Mouse (Mus musculus) MEL (cell line): ENCODE measurements around the gene Cdh4. TPM values are rescaled to one million over a fixed set of nuclear protein-coding genes. Genes with fewer than 3 reads are reported as not detected.

Experiments used
- DNase-seq: peaks from one replicate; pipeline ENCODE4 v3.0.0; 2011; ENCODE audit warnings: low read depth, low spot score
- H3K27ac ChIP-seq: 2 replicates; pipeline ENCODE4 v1.5.1; 2012; ENCODE audit warnings: low read depth, mild to moderate bottlenecking, control low read depth, low read length, moderate library complexity; ENCODE audit not compliant: control insufficient read depth
- H3K27me3 ChIP-seq, 2 experiments: fragments of 150-350 bp in 1 of 2; sonication (generic) in 1 of 2; 2 replicates each; pipeline ENCODE4 v1.6.1; 2012; ENCODE audit warnings: low read length in 2 of 2, mild to moderate bottlenecking in 2 of 2, improper control_type of control experiment in 1 of 2, moderate library complexity in 1 of 2; ENCODE audit not compliant: insufficient read depth in 2 of 2, control insufficient read depth in 1 of 2
- H3K36me3 ChIP-seq, 2 experiments: 2 replicates each; pipeline ENCODE4 v1.6.1; 2012 to 2014; ENCODE audit warnings: low read length in 2 of 2, improper control_type of control experiment in 1 of 2, inconsistent platforms in 1 of 2, mild to moderate bottlenecking in 1 of 2; ENCODE audit not compliant: insufficient read depth in 2 of 2, control insufficient read depth in 1 of 2
- H3K4me1 ChIP-seq, 2 experiments: fragments of 150-350 bp in 1 of 2; sonication (generic) in 1 of 2; 2 replicates each; pipeline ENCODE4 v1.6.1; 2012; ENCODE audit warnings: low read length in 2 of 2, improper control_type of control experiment in 1 of 2, mild to moderate bottlenecking in 1 of 2; ENCODE audit not compliant: insufficient read depth in 2 of 2, control insufficient read depth in 1 of 2
- H3K4me3 ChIP-seq, 2 experiments: fragments of 150-350 bp in 1 of 2; sonication (generic) in 1 of 2; 2 replicates each; pipeline ENCODE4 v1.5.1; 2012; ENCODE audit warnings: low read depth in 2 of 2, low read length in 2 of 2, mild to moderate bottlenecking in 2 of 2, moderate library complexity in 2 of 2, control low read depth in 1 of 2, improper control_type of control experiment in 1 of 2; ENCODE audit not compliant: control insufficient read depth in 1 of 2, insufficient read depth in 1 of 2
- H3K79me2 ChIP-seq: 2 replicates; pipeline ENCODE4 v1.6.1; 2012; ENCODE audit warnings: mild to moderate bottlenecking, low read length, moderate library complexity; ENCODE audit not compliant: control insufficient read depth, poor library complexity, insufficient read depth
- H3K9ac ChIP-seq: 2 replicates; pipeline ENCODE4 v1.6.1; 2012; ENCODE audit warnings: low read depth, mild to moderate bottlenecking, control low read depth, low read length, moderate library complexity; ENCODE audit not compliant: control insufficient read depth, poor library complexity, severe bottlenecking
- H3K9me3 ChIP-seq: fragments of 150-350 bp; sonication (generic); replicated peaks from 2 replicates; pipeline ENCODE4 v1.6.1; 2012; ENCODE audit warnings: mild to moderate bottlenecking, low read length, improper control_type of control experiment, moderate library complexity; ENCODE audit not compliant: insufficient read depth
- CHD2 ChIP-seq: IDR thresholded peaks from 2 replicates; pipeline ENCODE4 v1.6.1; 2011; ENCODE audit warnings: low read length, improper control_type of control experiment
- E2F4 ChIP-seq: IDR thresholded peaks from 2 replicates; pipeline ENCODE4 v1.6.1; 2011; ENCODE audit warnings: low read depth, low read length, improper control_type of control experiment, borderline replicate concordance
- ELF1 ChIP-seq: IDR thresholded peaks from 2 replicates; pipeline ENCODE4 v1.6.1; 2014; ENCODE audit warnings: low read depth, mild to moderate bottlenecking, inconsistent platforms, low read length, improper control_type of control experiment, moderate library complexity
- EP300 ChIP-seq, 2 experiments: IDR thresholded peaks; 2 replicates each; pipeline ENCODE4 v1.6.1; 2011; ENCODE audit warnings: improper control_type of control experiment in 2 of 2, low read length in 2 of 2, low read depth in 1 of 2, mild to moderate bottlenecking in 1 of 2
- ETS1 ChIP-seq: IDR thresholded peaks from 2 replicates; pipeline ENCODE4 v1.6.1; 2012; ENCODE audit warnings: low read depth, mild to moderate bottlenecking, inconsistent platforms, low read length, improper control_type of control experiment, moderate library complexity
- GABPA ChIP-seq: IDR thresholded peaks from 2 replicates; pipeline ENCODE4 v1.6.1; 2012; ENCODE audit warnings: low read depth, mild to moderate bottlenecking, inconsistent platforms, low read length, improper control_type of control experiment, moderate library complexity
- GATA1 ChIP-seq: IDR thresholded peaks from 2 replicates; pipeline ENCODE4 v1.6.1; 2011; ENCODE audit warnings: low read depth, low read length, improper control_type of control experiment
- KAT2A ChIP-seq: conservative IDR thresholded peaks from 2 replicates; pipeline ENCODE4 v1.6.1; 2012; ENCODE audit warnings: low read depth, low read length, improper control_type of control experiment, inconsistent platforms
- MAFK ChIP-seq: IDR thresholded peaks from 2 replicates; pipeline ENCODE4 v1.6.1; 2011; ENCODE audit warnings: low read depth, mild to moderate bottlenecking, low read length, improper control_type of control experiment, borderline replicate concordance
- MEF2A ChIP-seq: IDR thresholded peaks from 2 replicates; pipeline ENCODE4 v1.6.1; 2014; ENCODE audit warnings: low read depth, mild to moderate bottlenecking, inconsistent platforms, low read length, improper control_type of control experiment; ENCODE audit not compliant: poor library complexity, insufficient replicate concordance, severe bottlenecking; ENCODE audit errors: extremely low read depth
- MXI1 ChIP-seq: IDR thresholded peaks from 2 replicates; pipeline ENCODE4 v1.6.1; 2011; ENCODE audit warnings: mild to moderate bottlenecking, low read depth, low read length, improper control_type of control experiment
- MYB ChIP-seq: IDR thresholded peaks from 2 replicates; pipeline ENCODE4 v1.6.1; 2011; ENCODE audit warnings: mild to moderate bottlenecking, low read depth, low read length, improper control_type of control experiment
- NRF1 ChIP-seq: IDR thresholded peaks from 2 replicates; pipeline ENCODE4 v1.6.1; 2014; ENCODE audit warnings: low read depth, mild to moderate bottlenecking, inconsistent platforms, low read length, improper control_type of control experiment, moderate library complexity; ENCODE audit not compliant: poor library complexity, insufficient read depth, severe bottlenecking
- POLR2A ChIP-seq, 2 experiments: IDR thresholded peaks; 2 replicates each; pipeline ENCODE4 v1.6.1; 2011 to 2012; ENCODE audit warnings: low read length in 2 of 2, mild to moderate bottlenecking in 2 of 2, control low read depth in 1 of 2, improper control_type of control experiment in 1 of 2, low read depth in 1 of 2, moderate library complexity in 1 of 2; ENCODE audit not compliant: control insufficient read depth in 1 of 2, insufficient read depth in 1 of 2, poor library complexity in 1 of 2
- POLR2AphosphoS5 ChIP-seq: IDR thresholded peaks from 2 replicates; pipeline ENCODE4 v1.6.1; 2012; ENCODE audit warnings: low read depth, borderline replicate concordance, mild to moderate bottlenecking, inconsistent platforms, low read length, moderate library complexity, mixed read lengths
- SIN3A ChIP-seq: IDR thresholded peaks from 2 replicates; pipeline ENCODE4 v1.6.1; 2012; ENCODE audit warnings: low read length, improper control_type of control experiment, inconsistent platforms
- SMC3 ChIP-seq: IDR thresholded peaks from 2 replicates; pipeline ENCODE4 v1.6.1; 2011; ENCODE audit warnings: low read depth, low read length, improper control_type of control experiment
- TBP ChIP-seq: IDR thresholded peaks from 2 replicates; pipeline ENCODE4 v1.8.0; 2011; ENCODE audit warnings: low read depth, low read length, improper control_type of control experiment
- UBTF ChIP-seq: IDR thresholded peaks from 2 replicates; pipeline ENCODE4 v1.6.1; 2012; ENCODE audit warnings: low read depth, mild to moderate bottlenecking, inconsistent platforms, low read length, improper control_type of control experiment, moderate library complexity, borderline replicate concordance; ENCODE audit not compliant: insufficient read depth
- USF1 ChIP-seq: IDR thresholded peaks from 2 replicates; pipeline ENCODE4 v1.6.1; 2014; ENCODE audit warnings: low read depth, mild to moderate bottlenecking, inconsistent platforms, low read length, improper control_type of control experiment, moderate library complexity
- USF2 ChIP-seq, 2 experiments: IDR thresholded peaks; 2 replicates each; pipeline ENCODE4 v1.6.1; 2011 to 2012; ENCODE audit warnings: improper control_type of control experiment in 2 of 2, low read length in 2 of 2, borderline replicate concordance in 1 of 2, inconsistent platforms in 1 of 2, low read depth in 1 of 2, mild to moderate bottlenecking in 1 of 2; ENCODE audit not compliant: insufficient read depth in 1 of 2
- ZC3H11A ChIP-seq: IDR thresholded peaks from 2 replicates; pipeline ENCODE4 v1.6.1; 2012; ENCODE audit warnings: low read depth, mild to moderate bottlenecking, inconsistent platforms, low read length, improper control_type of control experiment
- ZKSCAN1 ChIP-seq: IDR thresholded peaks from 2 replicates; pipeline ENCODE4 v1.6.1; 2012; ENCODE audit warnings: low read depth, mild to moderate bottlenecking, inconsistent platforms, low read length, improper control_type of control experiment, moderate library complexity
- ZMIZ1 ChIP-seq: IDR thresholded peaks from 2 replicates; pipeline ENCODE4 v1.6.1; 2012; ENCODE audit warnings: low read depth, mild to moderate bottlenecking, inconsistent platforms, low read length, improper control_type of control experiment, moderate library complexity
- ZNF384 ChIP-seq: IDR thresholded peaks from 2 replicates; pipeline ENCODE4 v1.6.1; 2012; ENCODE audit warnings: low read depth, mild to moderate bottlenecking, inconsistent platforms, low read length, improper control_type of control experiment
- polyA plus RNA-seq, 2 experiments: library from polyadenylated mRNA; stranded (reverse) in 1 of 2; unstranded in 1 of 2; fragments of >175 nt in 1 of 2; fragments of >200 nt in 1 of 2; gene quantifications; 2 replicates each; pipeline versions ENCODE4 v1.2.1 to v1.2.4; 2012; ENCODE audit warnings: low replicate concordance in 2 of 2, low read depth in 1 of 2; ENCODE audit not compliant: insufficient read length in 2 of 2, insufficient read depth in 1 of 2, missing spikeins in 1 of 2
- total RNA-seq: library from RNA; depleted of rRNA; stranded (reverse); fragments of 300-350 nt; gene quantifications from 2 replicates; pipeline ENCODE4 v1.2.3, GENCODE M21; 2012

Cdh4 gene
- total and polyA plus RNA-seq, 3 experiments, result not detected

DNA sequence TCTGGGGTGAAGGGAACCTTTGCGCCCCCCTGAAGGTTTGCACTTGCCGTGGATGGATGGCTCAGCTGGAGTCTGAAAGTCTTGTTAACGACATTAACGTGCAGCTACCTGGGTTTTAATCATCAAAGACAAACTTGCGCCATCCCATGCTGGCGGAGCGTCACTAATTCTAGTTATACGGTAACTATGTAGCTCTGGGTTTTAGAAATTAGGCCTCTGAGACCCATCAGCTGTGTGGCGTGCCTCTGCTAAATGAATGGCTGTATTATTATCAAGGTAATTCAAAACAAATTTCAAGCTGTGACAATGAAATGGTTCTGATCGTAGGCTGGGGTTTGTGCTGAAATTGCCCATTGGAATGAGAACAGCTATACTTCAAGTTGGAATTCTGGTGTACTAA lies 228.5 kb downstream of the Cdh4 start:
- Histone ChIP-seq H3K9me3 (no peaks in the 10 kb centered on the region), H3K36me3 (no peaks in the 10 kb centered on the region), H3K4me1 (no peaks in the 10 kb centered on the region), H3K9ac (no peak overlapping the region), H3K4me3 (no peak overlapping the region), H3K79me2 (no peaks in the 10 kb centered on the region), H3K27me3 (no peaks in the 10 kb centered on the region), H3K27ac (no peak overlapping the region)
- DNase-seq, result no peak
- TF ChIP-seq ELF1 (no peak), SMC3 (no peak), MEF2A (no peak), MYB (no peak), ZMIZ1 (no peak), ZC3H11A (no peak), GABPA (no peak), ETS1 (no peak), MAFK (no peak), ZKSCAN1 (no peak)

DNA sequence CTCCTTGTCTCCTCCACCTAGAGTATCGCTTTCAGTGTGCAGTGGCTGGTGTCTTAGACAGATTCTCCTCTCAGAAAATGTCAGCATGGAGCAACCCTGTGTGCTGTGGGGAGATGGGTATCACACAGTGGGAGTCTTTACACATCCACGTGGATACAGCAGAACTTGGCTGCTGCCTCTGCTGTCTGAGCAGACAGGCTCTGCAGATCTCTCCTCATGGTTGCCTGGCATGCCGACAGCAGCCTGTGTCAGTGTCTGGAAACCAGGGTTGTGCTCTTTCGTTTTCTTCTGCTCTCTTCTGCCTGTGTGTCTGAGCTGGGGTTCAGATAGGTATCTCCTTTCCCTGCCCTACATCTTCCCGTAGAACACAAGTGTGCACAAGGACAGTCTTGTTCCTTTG lies 237.6 kb downstream of the Cdh4 start:
- Histone ChIP-seq H3K27me3 (no peaks in the 10 kb centered on the region), H3K27ac (no peak overlapping the region), H3K36me3 (no peaks in the 10 kb centered on the region), H3K9ac (no peak overlapping the region), H3K79me2 (no peaks in the 10 kb centered on the region), H3K4me3 (no peak overlapping the region), H3K4me1 (no peaks in the 10 kb centered on the region), H3K9me3 (no peaks in the 10 kb centered on the region)
- TF ChIP-seq POLR2AphosphoS5, result no peak
- no peak for TF ChIP-seq NRF1
- TF ChIP-seq UBTF, result no peak
- TF ChIP-seq GATA1, result no peak
- TF ChIP-seq SIN3A, result no peak
- no peak for TF ChIP-seq CHD2
- no peak for TF ChIP-seq USF1
- no peak for TF ChIP-seq TBP
- no peak for TF ChIP-seq MAFK
- no peak for TF ChIP-seq KAT2A
- TF ChIP-seq POLR2A (IDR thresholded peaks at IDR 0.05; ENCODE audit: control insufficient read depth in 1 of 2, insufficient read depth in 1 of 2, low read depth in 1 of 2, low read length in 2 of 2, poor library complexity in 1 of 2), result no peak
- no peak for TF ChIP-seq USF2 (IDR thresholded peaks at IDR 0.05; ENCODE audit: borderline replicate concordance in 1 of 2, insufficient read depth in 1 of 2, low read depth in 1 of 2, low read length in 2 of 2)
- TF ChIP-seq ZKSCAN1, result no peak
- TF ChIP-seq EP300 (IDR thresholded peaks at IDR 0.05; ENCODE audit: low read depth in 1 of 2, low read length in 2 of 2), result no peak
- no peak for TF ChIP-seq ETS1
- no peak for TF ChIP-seq MXI1
- no peak for TF ChIP-seq ZC3H11A
- no peak for TF ChIP-seq ZNF384
- no peak for TF ChIP-seq E2F4
- DNase-seq, result no peak
